Mouse (Mus musculus) brain, embryonic 14.5 days (tissue): Measurements from ENCODE around the gene Tmem135.

Experiments
- CTCF ChIP-seq: fragments of 200-500 bp; IDR thresholded peaks from 2 replicates; pipeline ENCODE4 v1.5.1; 2012; ENCODE audit warnings: inconsistent platforms, mild to moderate bottlenecking, moderate library complexity, borderline replicate concordance; ENCODE audit not compliant: insufficient read depth, insufficient read length; ENCODE audit errors: extremely low read depth
- POLR2A ChIP-seq: fragments of 200-500 bp; IDR thresholded peaks from 2 replicates; pipeline ENCODE4 v1.6.1; 2012; ENCODE audit warnings: mild to moderate bottlenecking, inconsistent platforms, borderline replicate concordance; ENCODE audit not compliant: poor library complexity, insufficient read depth, insufficient read length, severe bottlenecking; ENCODE audit errors: extremely low read depth

GRCm38 (mm10) chr7:89326761-89327160 is 77.3 kb downstream of the Tmem135 start:
- TF ChIP-seq CTCF (no peak), POLR2A (no peak)
